Mouse (Mus musculus) liver, postnatal 0 days (tissue): Measurements from ENCODE around the gene Scn2b. TPM values are rescaled to one million over a fixed set of nuclear protein-coding genes. Genes with fewer than 3 reads are reported as not detected.

ENCODE experiments used
- ATAC-seq: fragments of 200-750 bp; cut with Nextera tagmentation; 2 replicates; pipeline ENCODE4 v1.8.0; 2017; ENCODE audit warnings: mild to moderate bottlenecking, moderate library complexity
- DNase-seq: peaks from one replicate; pipeline ENCODE4 v3.0.0-alpha.2; 2016
- H3K27ac ChIP-seq: fragments of 300-500 bp; sonication (generic); 2 replicates; pipeline ENCODE4 v1.5.1; 2014; ENCODE audit warnings: antibody characterized with exemption, moderate library complexity, mild to moderate bottlenecking, low read depth
- H3K27me3 ChIP-seq: fragments of 300-500 bp; sonication (generic); 2 replicates; pipeline ENCODE4 v1.6.1; 2014; ENCODE audit warnings: low read length, control low read depth, mixed read lengths; ENCODE audit not compliant: insufficient read depth
- H3K36me3 ChIP-seq: fragments of 300-500 bp; sonication (generic); replicated peaks from 2 replicates; pipeline ENCODE4 v1.6.1; 2014; ENCODE audit warnings: mild to moderate bottlenecking, control low read depth, low read length, moderate library complexity, mixed read lengths; ENCODE audit not compliant: insufficient read depth
- H3K4me1 ChIP-seq: fragments of 300-500 bp; sonication (generic); 2 replicates; pipeline ENCODE4 v1.6.1; 2014; ENCODE audit warnings: antibody characterized with exemption, mild to moderate bottlenecking, control low read depth; ENCODE audit not compliant: insufficient read depth
- H3K4me2 ChIP-seq: fragments of 300-500 bp; sonication (generic); 2 replicates; pipeline ENCODE4 v1.6.1; 2014; ENCODE audit warnings: low read depth, mild to moderate bottlenecking, low read length, moderate library complexity, mixed read lengths
- H3K4me3 ChIP-seq: fragments of 300-500 bp; sonication (generic); 2 replicates; pipeline ENCODE4 v1.5.1; 2014; ENCODE audit warnings: low read depth, low read length
- H3K9ac ChIP-seq: fragments of 300-500 bp; sonication (generic); replicated peaks from 2 replicates; pipeline ENCODE4 v1.6.1; 2014; ENCODE audit warnings: mild to moderate bottlenecking, moderate library complexity
- H3K9me3 ChIP-seq: fragments of 300-500 bp; sonication (generic); 2 replicates; pipeline ENCODE4 v1.6.1; 2016; ENCODE audit warnings: mild to moderate bottlenecking, control low read depth, low read length, mixed read lengths
- CTCF ChIP-seq: sonication (generic); IDR thresholded peaks from 2 replicates; pipeline ENCODE4 v1.5.1; 2016; ENCODE audit warnings: antibody characterized with exemption, low read depth
- EP300 ChIP-seq: IDR thresholded peaks from 2 replicates; pipeline ENCODE4 v1.6.1; 2016; ENCODE audit warnings: antibody characterized with exemption, low read depth, mild to moderate bottlenecking
- WGBS: fragments of 180-500 bp; shearing (Covaris S2); extraction: QIAGEN DNeasy Blood & Tissue Kit; methylation state at CpG from one replicate; pipeline ENCODE4 v1.1.7; 2014; ENCODE audit not compliant: insufficient replicate concordance; 5-methylcytosine and 5-hydroxymethylcytosine counted together
- polyA plus RNA-seq: library from polyadenylated mRNA; unstranded; fragments of >200 nt; fragmentation: Nextera tagmentation; extraction: Ambion mirVana; gene quantifications from 2 replicates; pipeline ENCODE4 v1.2.1, GENCODE M21; 2015

Gene Scn2b
- polyA plus RNA-seq, 1 experiment from 2014 or later: 0.09 TPM

GRCm38 (mm10) chr9:45098426-45098825, 19.2 kb upstream of the Scn2b start:
- TF ChIP-seq EP300 (no peak), CTCF (no peak)
- Histone ChIP-seq H3K4me1 (peaks cover 6% of the 10 kb centered on the region; the same call in 1 of the 2 replicates), H3K27ac (no peak overlapping the region), H3K27me3 (no peaks in the 10 kb centered on the region), H3K9me3 (no peaks in the 10 kb centered on the region), H3K4me2 (no peak overlapping the region), H3K36me3 (no peaks in the 10 kb centered on the region), H3K9ac (no peak overlapping the region), H3K4me3 (no peak overlapping the region)
- WGBS: 25% methylated on average over 3 of the region's 3 CpGs
- ATAC-seq (no peak), DNase-seq (no peak)

GRCm38 (mm10) chr9:45102528-45102927, 15.1 kb upstream of the Scn2b start:
- DNase-seq (no peak), ATAC-seq (no peak)
- H3K36me3 ChIP-seq: no peaks in the 10 kb centered on the region
- H3K4me2 ChIP-seq: no peak overlapping the region
- no peak overlapping the region for H3K27ac ChIP-seq
- H3K4me1 ChIP-seq: no peaks in the 10 kb centered on the region
- no peak for TF ChIP-seq CTCF
- TF ChIP-seq EP300: no peak
- no peaks in the 10 kb centered on the region for H3K27me3 ChIP-seq
- H3K4me3 ChIP-seq: no peak overlapping the region
- no peaks in the 10 kb centered on the region for H3K9me3 ChIP-seq
- no peak overlapping the region for H3K9ac ChIP-seq
- 85% methylated on average over 1 of the region's 1 CpGs for WGBS

GRCm38 (mm10) chr9:45103211-45103979, 14.2 kb upstream of the Scn2b start:
- H3K4me1 ChIP-seq: no peaks in the 10 kb centered on the region
- no peak overlapping the region for H3K4me3 ChIP-seq
- H3K36me3 ChIP-seq: no peaks in the 10 kb centered on the region
- no peak for TF ChIP-seq CTCF
- no peak for TF ChIP-seq EP300
- no peaks in the 10 kb centered on the region for H3K9me3 ChIP-seq
- no peak overlapping the region for H3K4me2 ChIP-seq
- H3K27ac ChIP-seq: no peak overlapping the region
- H3K9ac ChIP-seq: no peak overlapping the region
- ATAC-seq (no peak), DNase-seq (no peak)
- WGBS: 55% methylated on average over 11 of the region's 11 CpGs
- no peaks in the 10 kb centered on the region for H3K27me3 ChIP-seq

DNA sequence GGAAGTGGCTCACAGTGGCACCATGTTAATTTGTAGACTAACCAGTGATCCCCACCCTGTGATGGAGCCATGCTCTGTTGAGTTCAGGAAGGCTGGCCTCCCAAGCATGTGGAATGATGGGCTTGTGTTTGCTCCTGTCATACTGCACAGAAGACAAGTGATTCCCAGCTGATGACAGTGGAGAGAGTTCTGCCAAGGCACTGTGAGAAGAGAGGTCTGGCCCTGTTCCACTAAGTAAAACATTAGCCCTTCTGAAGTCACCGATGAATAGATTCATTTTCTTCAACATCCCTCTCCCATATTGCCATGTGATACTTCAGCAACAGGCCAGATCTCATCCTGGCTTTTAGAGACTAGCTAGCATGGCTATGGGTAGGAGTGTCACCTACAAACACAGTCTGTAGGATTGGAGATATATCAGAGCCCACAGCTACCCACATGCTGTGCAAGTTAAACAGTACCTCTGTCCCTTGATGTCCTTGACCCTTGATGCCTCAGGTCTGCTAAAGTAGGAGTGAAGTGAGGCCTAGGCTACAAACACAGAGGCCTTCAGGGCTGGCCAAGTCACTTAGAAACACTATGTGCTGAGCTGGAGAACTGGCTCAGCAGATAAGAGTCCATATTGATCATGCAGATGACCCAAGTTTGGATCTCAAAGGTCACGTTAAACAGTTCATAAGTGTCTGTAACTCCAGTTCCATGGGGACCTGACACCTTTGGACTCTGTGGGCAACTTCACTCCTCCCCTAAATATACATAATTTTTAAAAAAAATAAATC, 11.8 kb upstream of the Scn2b start:
- Histone ChIP-seq H3K9me3 (no peaks in the 10 kb centered on the region), H3K36me3 (no peaks in the 10 kb centered on the region), H3K4me3 (no peak overlapping the region), H3K4me1 (no peaks in the 10 kb centered on the region), H3K4me2 (no peak overlapping the region), H3K27me3 (no peaks in the 10 kb centered on the region), H3K27ac (peak overlapping the region; percentile 63), H3K9ac (no peak overlapping the region)
- no peak for DNase-seq
- 59% methylated on average over 2 of the region's 2 CpGs for WGBS
- TF ChIP-seq EP300: 0 out of 2 replicates have a peak, but pooled peaks have one; percentile 34
- TF ChIP-seq CTCF: no peak
- peak; percentile 76 for ATAC-seq

GRCm38 (mm10) chr9:45115706-45116105, 1.9 kb upstream of the Scn2b start:
- no peak overlapping the region for H3K9ac ChIP-seq
- H3K36me3 ChIP-seq: no peaks in the 10 kb centered on the region
- no peak overlapping the region for H3K27ac ChIP-seq
- H3K4me3 ChIP-seq: no peak overlapping the region
- H3K4me2 ChIP-seq: no peak overlapping the region
- 15% methylated on average over 14 of the region's 14 CpGs for WGBS
- 0 out of 2 replicates have a peak, but pooled peaks cover 7% of the 10 kb centered on the region for H3K27me3 ChIP-seq
- DNase-seq: no peak
- H3K9me3 ChIP-seq: no peaks in the 10 kb centered on the region
- no peak for ATAC-seq
- H3K4me1 ChIP-seq: no peaks in the 10 kb centered on the region
- no peak for TF ChIP-seq CTCF
- TF ChIP-seq EP300: no peak

- Histone ChIP-seq H3K9ac (no peak overlapping the region), H3K36me3 (no peaks in the 10 kb centered on the region), H3K27me3 (0 out of 2 replicates have a peak, but pooled peaks cover 7% of the 10 kb centered on the region), H3K4me2 (no peak overlapping the region), H3K9me3 (no peaks in the 10 kb centered on the region), H3K4me1 (peaks cover under 1% of the 10 kb centered on the region), H3K27ac (no peak overlapping the region), H3K4me3 (no peak overlapping the region)
- TF ChIP-seq CTCF: no peak
- no peak for TF ChIP-seq EP300
- WGBS: 30% methylated on average over 9 of the region's 9 CpGs
- no peak for ATAC-seq
- DNase-seq: no peak
Observed at GRCm38 (mm10) chr9:45116819-45117218, 763 bp upstream of the Scn2b start.
